Mouse (Mus musculus): ENCODE measurements at regions not wholly inside any gene's neighbourhood (a gene's known extent, or its start where the extent isn't known, plus 50 kb on each side); places are given as distances from the start of the nearest gene placed in this dataset.

- DNase-seq (ENCODE audit: low spot score), result no peak
Measured at GRCm38 (mm10) chr19:53442756-53443654, 52.6 kb upstream of the Smndc1 start.

GRCm38 (mm10) chr19:53442132-53442610 is 51.8 kb upstream of the Smndc1 start:
- DNase-seq (ENCODE audit: low spot score), result no peak

GRCm38 (mm10) chr19:53441449-53442131 is 51.2 kb upstream of the Smndc1 start:
- no peak for DNase-seq (ENCODE audit: low spot score)

GRCm38 (mm10) chr19:53440327-53441055 is 50.1 kb upstream of the Smndc1 start:
- DNase-seq (ENCODE audit: low spot score), result no peak

Data from urinary bladder, postnatal 25 days (tissue).